Mouse (Mus musculus) large intestine, adult 2 months (tissue): ENCODE results near the gene Hsf2bp. TPM values are rescaled to one million over a fixed set of nuclear protein-coding genes. Genes with fewer than 3 reads are reported as not detected.

ENCODE experiments used
- polyA plus RNA-seq: library from polyadenylated mRNA; depleted of rRNA; stranded (reverse); fragments of >200 nt; gene quantifications from 2 replicates; pipeline ENCODE4 v1.2.3, GENCODE M21; 2012; rRNA removed

Hsf2bp gene
- polyA plus RNA-seq, 1 experiment = 0.68 TPM

Other genes starting within 250 kb of the Hsf2bp start
- gene Sik1, start 180.5 kb downstream of the Hsf2bp start, polyA plus RNA-seq = 4.7 and 11.2 TPM in 2 replicates
- gene Rrp1b, start 249 bp downstream of the Hsf2bp start, polyA plus RNA-seq = 5.6 and 7.3 TPM in 2 replicates
- gene Notch3, start 130.5 kb upstream of the Hsf2bp start, polyA plus RNA-seq = 2.5 and 4.9 TPM in 2 replicates
- 0.74 and 0.75 TPM in 2 replicates for gene Ephx3, start 153.2 kb upstream of the Hsf2bp start, polyA plus RNA-seq
- 27.9 and 32.5 TPM in 2 replicates for gene Brd4, start 248.4 kb upstream of the Hsf2bp start, polyA plus RNA-seq